Mouse (Mus musculus) left cerebral cortex, adult 8-10 months (tissue): Measurements from ENCODE around the gene Lats2. TPM values are rescaled to one million over a fixed set of nuclear protein-coding genes. Genes with fewer than 3 reads are reported as not detected.
"Not testable (repeated sequence)": the region's sequence is repeated elsewhere in the genome, so short reads cannot be mapped to it uniquely, and the experiment has no call there.

ENCODE experiments used
- DNase-seq, 2 experiments: peaks; one replicate each; pipeline ENCODE4 v3.0.0; 2022; ENCODE audit warnings: low spot score in 2 of 2
- total RNA-seq, 4 experiments: library from RNA; stranded (reverse); gene quantifications; 2 replicates each; pipeline ENCODE4 v1.2.4; 2022

Lats2 gene
- total RNA-seq, 4 experiments from 2014 or later = 19.4 to 28.3 (median 24.8) TPM

- no peak for DNase-seq
These were observed 62.6 kb downstream of the Lats2 start for GRCm38 (mm10) chr14:57695550-57695949.

- DNase-seq = no peak
These were observed 63.9 kb downstream of the Lats2 start for GRCm38 (mm10) chr14:57694246-57694645.

- DNase-seq = no peak
These were observed 65.6 kb downstream of the Lats2 start for GRCm38 (mm10) chr14:57692517-57693130.

DNA sequence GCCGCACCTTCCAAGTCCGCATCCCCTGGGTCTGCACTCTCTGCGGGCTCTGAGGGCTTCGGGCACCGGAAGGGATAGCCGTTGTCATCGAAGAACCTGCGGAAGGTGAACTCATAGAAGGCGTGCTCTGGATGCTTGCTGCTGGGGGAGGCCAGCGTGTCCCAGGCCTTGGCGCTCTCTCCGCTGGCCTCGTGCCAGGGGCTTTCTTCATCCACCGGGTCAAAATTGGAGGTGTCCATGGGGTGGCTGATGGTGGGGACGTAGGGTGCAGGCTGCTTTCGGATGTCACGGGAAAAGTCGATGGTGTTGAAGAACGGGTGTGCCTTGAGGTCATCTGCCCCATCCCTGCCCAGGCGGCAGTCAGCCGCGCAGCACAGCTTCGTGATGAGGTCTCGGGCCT, 66.9 kb downstream of the Lats2 start:
- DNase-seq = no peak

DNA sequence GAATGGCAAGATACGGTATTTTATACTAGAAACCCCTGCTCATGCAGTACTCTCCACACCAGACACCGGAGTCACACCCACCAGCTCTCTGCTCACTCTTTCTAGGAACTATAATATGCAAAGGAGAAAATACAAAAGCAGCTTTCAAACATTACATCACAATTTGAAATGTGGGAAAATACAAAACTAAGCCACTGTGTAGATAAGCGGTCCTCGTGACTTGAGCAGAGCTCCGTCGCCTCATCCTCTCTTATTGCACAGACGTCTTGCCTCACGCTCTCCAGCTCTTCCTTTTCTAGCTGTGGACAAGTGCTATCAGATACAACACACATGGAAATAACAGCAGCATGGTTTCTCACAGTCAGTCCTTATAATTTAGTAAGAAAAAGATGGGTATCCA, 67.5 kb downstream of the Lats2 start:
- DNase-seq = no peak

GRCm38 (mm10) chr14:57688066-57688465, 70.1 kb downstream of the Lats2 start:
- DNase-seq = not testable (repeated sequence)

DNA sequence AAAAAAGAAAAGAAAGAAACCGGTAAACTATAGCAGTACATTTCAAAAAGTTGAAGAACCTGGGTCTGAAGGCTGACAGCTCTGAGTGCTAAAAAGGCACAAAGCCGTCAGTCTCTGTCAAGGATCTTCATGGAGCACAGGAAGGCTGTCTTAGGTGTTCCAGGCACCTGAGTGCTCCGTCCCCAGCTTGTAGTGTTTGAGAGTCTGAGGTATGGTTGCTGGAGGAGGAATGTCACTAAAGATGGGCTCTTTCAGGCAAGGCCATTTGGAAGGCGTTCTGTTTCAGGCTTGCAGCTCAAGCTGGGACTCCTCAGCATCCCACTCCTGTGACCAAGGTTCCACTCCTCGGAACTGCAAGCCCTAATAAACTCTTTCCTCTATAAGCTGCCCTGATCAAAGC, 70.7 kb downstream of the Lats2 start:
- DNase-seq = no peak

- DNase-seq = no peak
These were observed 71.5 kb downstream of the Lats2 start for GRCm38 (mm10) chr14:57686647-57687046.

DNA sequence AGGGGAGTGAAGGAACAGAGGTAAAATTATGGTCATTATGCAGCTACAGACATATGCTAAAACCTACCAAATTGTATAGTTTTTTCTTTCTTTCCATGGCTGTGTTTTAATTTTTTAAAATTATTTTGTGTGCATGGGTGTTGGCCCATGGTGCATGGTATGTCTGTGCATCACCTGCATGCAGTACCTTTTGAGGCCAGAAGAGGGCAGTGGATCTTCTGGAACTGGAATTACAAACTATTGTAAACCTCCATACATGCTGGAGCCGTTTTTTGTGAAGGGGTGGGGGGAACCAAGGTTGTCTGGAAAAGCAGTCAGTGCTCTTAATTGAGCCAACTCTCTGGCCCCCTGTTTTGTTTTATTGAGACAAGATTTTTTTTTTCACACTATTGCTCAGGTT, 73.6 kb downstream of the Lats2 start:
- DNase-seq = no peak

DNA sequence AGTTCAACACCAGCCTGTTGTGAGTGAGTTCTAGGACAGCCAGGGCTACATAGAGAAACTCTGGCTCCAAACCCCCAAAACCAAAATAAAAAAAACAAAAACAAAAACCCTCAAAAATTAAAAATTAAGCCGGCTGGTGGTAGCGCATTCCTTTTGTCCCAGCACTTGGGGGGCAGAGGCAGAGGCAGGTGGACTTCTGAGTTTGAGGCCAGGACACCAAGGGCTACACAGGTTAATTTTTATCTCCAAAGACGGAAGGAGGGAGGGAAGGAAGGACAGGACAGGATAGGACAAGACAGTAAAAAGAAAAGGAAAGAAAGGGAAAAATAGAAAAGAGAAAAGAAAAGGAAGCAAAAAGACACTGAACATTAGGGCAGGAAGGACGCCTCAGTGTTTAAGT, 75.4 kb downstream of the Lats2 start:
- DNase-seq = no peak

DNA sequence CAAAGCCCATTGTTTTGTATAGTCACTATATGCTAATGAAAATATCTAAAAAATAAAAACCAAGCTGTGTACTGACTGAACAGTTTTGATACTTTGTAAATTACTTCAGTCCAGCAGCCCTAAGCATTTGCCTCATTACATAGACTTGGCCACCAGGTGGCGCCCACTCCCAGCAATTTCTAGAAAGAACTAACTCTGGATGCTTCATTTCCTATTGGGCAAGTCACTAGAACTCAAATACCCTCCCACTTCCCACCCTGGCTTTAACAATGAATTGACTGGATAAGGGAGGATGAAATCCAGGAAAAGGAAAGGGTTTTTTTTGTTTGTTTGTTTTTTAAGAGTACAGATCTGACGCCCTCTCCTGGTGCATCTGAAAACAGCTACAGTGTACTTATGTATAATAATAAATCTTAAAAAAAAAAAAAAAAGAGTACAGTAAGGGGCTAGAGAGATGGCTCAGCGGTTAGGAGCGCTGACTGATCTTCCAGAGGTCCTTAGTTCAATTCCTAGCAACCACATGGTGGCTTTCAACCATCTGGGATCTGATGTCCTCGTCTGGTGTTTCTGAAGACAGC, 78.1 kb downstream of the Lats2 start:
- peak; percentile 48 to 80 for DNase-seq

DNA sequence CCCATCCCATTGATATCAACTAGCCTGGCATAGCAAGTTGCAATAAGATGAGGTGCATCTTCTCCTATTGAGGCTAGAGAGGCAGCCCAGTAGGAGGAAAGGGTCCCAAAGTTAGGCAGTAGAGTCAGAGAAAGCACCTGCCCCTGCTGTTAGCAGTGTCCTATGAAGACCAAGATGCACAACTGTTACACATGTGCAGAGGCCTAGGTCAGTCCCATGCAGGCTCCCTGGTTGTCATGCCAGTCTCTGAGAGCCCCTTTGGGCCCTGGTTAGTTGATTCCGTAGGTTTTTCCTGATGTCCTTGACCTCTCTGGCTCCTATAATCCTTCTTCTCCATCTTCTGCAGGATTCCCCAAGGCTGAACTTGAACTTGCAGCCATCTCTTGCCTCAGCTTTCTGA, 78.7 kb downstream of the Lats2 start:
- DNase-seq = no peak

DNA sequence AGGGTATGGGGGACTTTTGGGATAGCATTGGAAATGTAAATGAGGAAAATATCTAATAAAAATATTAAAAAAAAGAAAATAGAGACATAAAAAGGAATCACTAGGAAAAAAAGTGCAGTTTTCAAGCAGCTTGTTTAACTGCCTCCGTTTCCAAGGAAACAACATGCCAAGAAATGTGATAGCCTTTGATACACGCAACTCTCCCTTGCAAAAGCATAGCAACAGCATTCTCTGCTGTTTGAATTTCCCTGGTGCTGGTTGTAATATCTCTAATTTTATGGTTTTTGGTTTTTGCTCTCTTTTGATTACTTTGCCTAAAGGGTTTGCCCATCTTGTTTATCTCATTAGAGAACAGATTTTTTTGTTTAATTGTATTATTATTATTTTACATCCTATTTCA, 82.7 kb downstream of the Lats2 start:
- DNase-seq = no peak

GRCm38 (mm10) chr14:57665628-57665950, 92.6 kb downstream of the Lats2 start:
- DNase-seq = no peak

DNA sequence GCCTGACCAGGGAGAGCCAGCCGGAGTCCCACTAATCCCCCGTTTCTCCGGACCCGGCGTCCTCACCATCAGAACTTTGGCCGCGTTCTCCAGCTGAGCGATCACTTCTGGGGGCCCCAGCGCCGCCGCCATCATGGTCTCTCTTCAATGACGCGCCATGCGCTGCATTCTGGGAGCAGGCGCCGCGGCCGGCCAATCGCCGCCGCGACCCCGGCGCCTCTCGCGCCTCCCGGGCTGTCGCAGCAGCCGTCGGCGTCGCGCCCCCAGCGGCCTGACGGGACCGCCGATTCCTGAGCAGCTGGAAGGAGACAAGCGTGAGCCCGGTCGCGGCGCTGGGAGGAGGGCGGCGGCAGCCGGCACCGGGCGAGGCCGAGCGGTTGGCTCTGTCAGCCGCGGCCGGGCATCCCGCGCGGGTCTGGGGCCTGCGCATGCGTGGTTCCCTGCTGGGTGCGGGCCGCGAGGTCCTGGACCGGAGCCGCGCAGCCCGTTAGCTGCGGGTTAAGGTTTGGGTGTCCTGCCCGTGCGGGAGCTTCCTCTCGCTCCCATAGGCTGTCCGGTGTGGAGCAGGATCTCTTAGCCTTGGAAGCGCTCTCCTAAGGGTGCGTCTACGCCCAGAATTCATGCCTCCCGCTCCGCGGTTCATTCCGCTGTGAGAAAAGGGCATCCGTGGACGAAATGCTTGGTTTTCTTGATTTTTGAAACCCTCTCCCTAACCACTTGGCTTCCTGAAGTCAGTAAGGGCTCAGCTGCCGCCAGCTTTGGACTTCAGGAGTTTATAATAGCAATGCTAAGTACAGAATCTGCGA, 93.2 kb downstream of the Lats2 start, which contains the start of gene Xpo4:
Gene Xpo4 (minus strand): TSS at position 609 of the 806 bp plus-strand sequence.
- DNase-seq = peak; percentile 72 to 76

- no peak for DNase-seq
These were observed 93.8 kb downstream of the Lats2 start for GRCm38 (mm10) chr14:57664311-57664821.

- DNase-seq = no peak
These were observed 94.6 kb downstream of the Lats2 start for GRCm38 (mm10) chr14:57663630-57664029.

- DNase-seq = no peak
These were observed 99.9 kb downstream of the Lats2 start for GRCm38 (mm10) chr14:57658301-57658700.

DNA sequence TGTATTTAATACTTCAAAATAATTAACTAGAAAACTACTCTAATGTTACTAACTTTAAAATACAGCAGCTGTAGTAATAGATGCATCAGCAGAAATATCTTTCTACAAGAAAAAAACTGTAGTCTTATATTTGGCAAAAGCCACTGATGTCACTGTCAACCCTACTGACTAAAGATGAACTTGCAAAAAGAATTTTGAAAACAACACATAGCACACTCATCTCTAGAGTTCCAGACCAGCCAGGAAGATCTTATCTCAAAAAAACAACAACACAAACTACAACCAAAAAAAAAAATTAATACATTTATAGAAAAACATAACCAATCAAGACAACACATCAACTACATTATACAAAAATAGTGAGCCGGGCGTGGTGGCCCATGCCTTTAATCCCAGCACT, 100.7 kb downstream of the Lats2 start:
- no peak for DNase-seq

DNA sequence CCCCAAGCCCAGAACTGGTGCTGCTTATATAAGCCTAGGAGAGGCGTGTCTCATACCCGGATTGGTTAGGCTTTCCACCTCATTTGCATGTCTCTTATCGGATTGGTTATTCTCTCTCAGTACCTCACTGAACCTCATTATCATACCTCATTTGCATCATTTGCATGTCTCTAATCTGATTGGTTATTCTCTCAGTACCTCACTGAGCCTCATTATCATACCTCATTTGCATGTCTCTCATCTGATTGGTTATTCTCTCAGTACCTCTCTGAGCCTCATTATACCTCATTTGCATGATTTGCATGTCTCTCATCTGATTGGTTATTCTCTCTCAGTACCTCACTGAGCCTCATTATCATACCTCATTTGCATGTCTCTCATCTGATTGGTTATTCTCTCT, 101.7 kb downstream of the Lats2 start:
- DNase-seq = not testable (repeated sequence)

DNA sequence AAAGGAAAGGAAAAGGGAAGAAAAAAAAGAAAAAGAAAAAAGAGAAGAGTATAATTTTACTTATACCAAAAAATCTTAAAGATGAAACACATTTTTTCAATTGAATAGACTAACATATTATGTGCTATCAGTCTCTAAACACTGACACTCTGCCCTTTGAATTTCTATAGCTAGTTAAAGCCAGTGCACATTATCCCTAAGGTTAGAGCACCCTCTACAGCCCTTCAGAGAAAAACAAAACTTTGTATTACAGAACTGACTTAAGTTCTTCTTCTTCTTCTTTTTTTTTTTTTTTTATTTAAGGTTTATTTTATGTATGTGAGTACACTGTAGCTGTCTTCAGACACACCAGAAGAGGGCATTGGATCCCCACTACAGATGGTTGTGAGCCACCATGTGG, 108.7 kb downstream of the Lats2 start:
- DNase-seq = no peak

GRCm38 (mm10) chr14:57646155-57646554, 112.0 kb downstream of the Lats2 start:
- DNase-seq = no peak
